Mouse (Mus musculus): ENCODE measurements around the gene Gpat2. TPM values are rescaled to one million over a fixed set of nuclear protein-coding genes. Genes with fewer than 3 reads are reported as not detected.

Gene Gpat2
- polyA plus RNA-seq, 1 experiment from 2014 or later = 0.14 TPM

- Histone ChIP-seq H3K9me3 (no peaks in the 10 kb centered on the region), H3K9ac (no peak overlapping the region)
- ATAC-seq (ENCODE audit: low FRiP score, low read depth) = no peak
Observed at GRCm38 (mm10) chr2:127398738-127399137, 26.3 kb upstream of the Gpat2 start.

GRCm38 (mm10) chr2:127411126-127411525 is 13.9 kb upstream of the Gpat2 start:
- H3K36me3 ChIP-seq = no peaks in the 10 kb centered on the region
- no peaks in the 10 kb centered on the region for H3K9me3 ChIP-seq
- no peak overlapping the region for H3K27ac ChIP-seq
- H3K4me3 ChIP-seq = no peak overlapping the region
- no peak overlapping the region for H3K4me2 ChIP-seq (replicated peaks)
- no peak for ATAC-seq (ENCODE audit: low FRiP score, low read depth)
- H3K9ac ChIP-seq = no peak overlapping the region
- no peaks in the 10 kb centered on the region for H3K4me1 ChIP-seq
- no peaks in the 10 kb centered on the region for H3K27me3 ChIP-seq
- 74% methylated on average over 6 of the region's 6 CpGs for WGBS

More at GRCm38 (mm10) chr2:127398738-127399137, 26.3 kb upstream of the Gpat2 start:
- 91% methylated on average over 7 of the region's 7 CpGs for WGBS
- no peak overlapping the region for H3K27ac ChIP-seq
- no peaks in the 10 kb centered on the region for H3K27me3 ChIP-seq
- H3K4me3 ChIP-seq = no peak overlapping the region
- H3K36me3 ChIP-seq = no peaks in the 10 kb centered on the region
- no peak overlapping the region for H3K4me2 ChIP-seq (replicated peaks)
- H3K4me1 ChIP-seq = peaks cover 6% of the 10 kb centered on the region; the same call in 1 of the 2 replicates

GRCm38 (mm10) chr2:127415806-127416205 is 9.2 kb upstream of the Gpat2 start:
- H3K27me3 ChIP-seq = no peaks in the 10 kb centered on the region
- H3K9ac ChIP-seq = no peak overlapping the region
- H3K27ac ChIP-seq = no peak overlapping the region
- no peaks in the 10 kb centered on the region for H3K9me3 ChIP-seq
- no peaks in the 10 kb centered on the region for H3K4me1 ChIP-seq
- ATAC-seq (ENCODE audit: low FRiP score, low read depth) = no peak
- WGBS = 74% methylated on average over 10 of the region's 10 CpGs
- H3K36me3 ChIP-seq = no peaks in the 10 kb centered on the region
- no peak overlapping the region for H3K4me3 ChIP-seq
- no peak overlapping the region for H3K4me2 ChIP-seq (replicated peaks)

GRCm38 (mm10) chr2:127416706-127417105 is 8.3 kb upstream of the Gpat2 start:
- no peak for ATAC-seq (ENCODE audit: low FRiP score, low read depth)
- no peak overlapping the region for H3K9ac ChIP-seq
- H3K4me3 ChIP-seq = no peak overlapping the region
- 54% methylated on average over 3 of the region's 3 CpGs for WGBS
- H3K9me3 ChIP-seq = no peaks in the 10 kb centered on the region
- H3K27me3 ChIP-seq = no peaks in the 10 kb centered on the region
- no peak overlapping the region for H3K4me2 ChIP-seq (replicated peaks)
- H3K4me1 ChIP-seq = no peaks in the 10 kb centered on the region
- H3K27ac ChIP-seq = no peak overlapping the region
- H3K36me3 ChIP-seq = no peaks in the 10 kb centered on the region

GRCm38 (mm10) chr2:127418266-127418970 is 6.6 kb upstream of the Gpat2 start:
- no peak for ATAC-seq (ENCODE audit: low FRiP score, low read depth)
- Histone ChIP-seq H3K9me3 (no peaks in the 10 kb centered on the region), H3K4me1 (no peaks in the 10 kb centered on the region), H3K27ac (no peak overlapping the region), H3K4me3 (no peak overlapping the region), H3K27me3 (no peaks in the 10 kb centered on the region), H3K36me3 (no peaks in the 10 kb centered on the region), H3K4me2 (replicated peaks) (no peak overlapping the region), H3K9ac (no peak overlapping the region)
- 59% methylated on average over 10 of the region's 10 CpGs for WGBS

GRCm38 (mm10) chr2:127430238-127430637 is 5.2 kb downstream of the Gpat2 start:
- H3K4me3 ChIP-seq = no peak overlapping the region
- no peak overlapping the region for H3K27ac ChIP-seq
- no peak for ATAC-seq (ENCODE audit: low FRiP score, low read depth)
- 0 out of 2 replicates have a peak, but pooled peaks cover 5% of the 10 kb centered on the region for H3K4me1 ChIP-seq
- H3K9ac ChIP-seq = no peak overlapping the region
- H3K4me2 ChIP-seq (replicated peaks) = no peak overlapping the region
- H3K36me3 ChIP-seq = peaks cover 15% of the 10 kb centered on the region
- H3K9me3 ChIP-seq = no peaks in the 10 kb centered on the region
- H3K27me3 ChIP-seq = no peaks in the 10 kb centered on the region
- 17% methylated on average over 3 of the region's 3 CpGs for WGBS

- Histone ChIP-seq H3K4me2 (replicated peaks) (no peak overlapping the region), H3K36me3 (peaks cover 43% of the 10 kb centered on the region), H3K27ac (no peak overlapping the region), H3K9ac (no peak overlapping the region), H3K9me3 (no peaks in the 10 kb centered on the region), H3K27me3 (no peaks in the 10 kb centered on the region), H3K4me1 (no peaks in the 10 kb centered on the region), H3K4me3 (no peak overlapping the region)
- ATAC-seq (ENCODE audit: low FRiP score, low read depth) = no peak
- 80% methylated on average over 9 of the region's 9 CpGs for WGBS
Observed at GRCm38 (mm10) chr2:127433487-127434295, 8.7 kb downstream of the Gpat2 start.

GRCm38 (mm10) chr2:127435135-127435534 is 10.1 kb downstream of the Gpat2 start:
- Histone ChIP-seq H3K4me1 (no peaks in the 10 kb centered on the region), H3K27me3 (no peaks in the 10 kb centered on the region), H3K4me3 (no peak overlapping the region), H3K4me2 (replicated peaks) (no peak overlapping the region), H3K36me3 (peaks cover 43% of the 10 kb centered on the region), H3K9me3 (no peaks in the 10 kb centered on the region), H3K27ac (no peak overlapping the region), H3K9ac (no peak overlapping the region)
- no peak for ATAC-seq (ENCODE audit: low FRiP score, low read depth)
- 37% methylated on average over 2 of the region's 2 CpGs for WGBS

GRCm38 (mm10) chr2:127435554-127435953 is 10.6 kb downstream of the Gpat2 start:
- Histone ChIP-seq H3K9ac (no peak overlapping the region), H3K36me3 (peaks cover 48% of the 10 kb centered on the region), H3K4me3 (no peak overlapping the region), H3K4me2 (replicated peaks) (no peak overlapping the region), H3K9me3 (no peaks in the 10 kb centered on the region), H3K4me1 (no peaks in the 10 kb centered on the region), H3K27ac (no peak overlapping the region), H3K27me3 (no peaks in the 10 kb centered on the region)
- 92% methylated on average over 2 of the region's 2 CpGs for WGBS
- ATAC-seq (ENCODE audit: low FRiP score, low read depth) = no peak

- H3K36me3 ChIP-seq = peaks cover 51% of the 10 kb centered on the region
- H3K4me2 ChIP-seq (replicated peaks) = no peak overlapping the region
- no peaks in the 10 kb centered on the region for H3K4me1 ChIP-seq
- H3K27me3 ChIP-seq = no peaks in the 10 kb centered on the region
- 88% methylated on average over 5 of the region's 5 CpGs for WGBS
- H3K9me3 ChIP-seq = no peaks in the 10 kb centered on the region
- ATAC-seq (ENCODE audit: low FRiP score, low read depth) = no peak
- no peak overlapping the region for H3K27ac ChIP-seq
- no peak overlapping the region for H3K4me3 ChIP-seq
- H3K9ac ChIP-seq = no peak overlapping the region
Observed at GRCm38 (mm10) chr2:127437697-127438096, 12.7 kb downstream of the Gpat2 start.

- H3K4me3 ChIP-seq = peak within 1 kb of the TSS; percentile 64
- H3K27me3 ChIP-seq = peaks cover 5% of the 10 kb centered on the region; the same call in 1 of the 2 replicates
- no peaks in the 10 kb centered on the region for H3K9me3 ChIP-seq
- peak within 1 kb of the TSS; percentile 73 for H3K4me2 ChIP-seq (replicated peaks)
- H3K27ac ChIP-seq = no peak within 1 kb of the TSS
- peaks cover 8% of the 10 kb centered on the region; the same call in 1 of the 2 replicates for H3K36me3 ChIP-seq
- 4% methylated on average over 37 of the region's 37 CpGs for WGBS
- peaks cover 11% of the 10 kb centered on the region; the same call in 1 of the 2 replicates for H3K4me1 ChIP-seq
- ATAC-seq (ENCODE audit: low FRiP score, low read depth) = peak; percentile 85
- peak within 1 kb of the TSS; percentile 72 for H3K9ac ChIP-seq
Observed at GRCm38 (mm10) chr2:127444055-127444789, 19.2 kb downstream of the Gpat2 start, which contains the start of gene Fahd2a. Gene Fahd2a, minus strand, starts transcription at chr2:127444565.

- H3K4me1 ChIP-seq = peaks cover 14% of the 10 kb centered on the region
- no peak overlapping the region for H3K4me3 ChIP-seq
- no peak overlapping the region for H3K4me2 ChIP-seq (replicated peaks)
- peaks cover 19% of the 10 kb centered on the region for H3K27me3 ChIP-seq
- H3K9me3 ChIP-seq = no peaks in the 10 kb centered on the region
- no peak overlapping the region for H3K27ac ChIP-seq
- no peaks in the 10 kb centered on the region; the same call in 1 of the 2 replicates for H3K36me3 ChIP-seq
- 47% methylated on average over 3 of the region's 3 CpGs for WGBS
- no peak for ATAC-seq (ENCODE audit: low FRiP score, low read depth)
- H3K9ac ChIP-seq = no peak overlapping the region
Observed at GRCm38 (mm10) chr2:127446847-127447246, 21.8 kb downstream of the Gpat2 start.
